Mouse (Mus musculus) right cerebral cortex, postnatal 10 days (tissue): ENCODE results near the gene Irgc1.
"Not testable (repeated sequence)": the region's sequence is repeated elsewhere in the genome, so short reads cannot be mapped to it uniquely, and the experiment has no call there.

Experiments used
- DNase-seq, 2 experiments: peaks; one replicate each; pipeline ENCODE4 v3.0.0; 2021; ENCODE audit warnings: low spot score in 2 of 2

Irgc1 gene

GRCm38 (mm10) chr7:24451855-24452311 is at the start of gene Irgc1:
Gene Irgc1 (minus strand): TSS chr7:24452297.
- no peak for DNase-seq

- no peak for DNase-seq
These were observed 49.4 kb upstream of the Irgc1 start for GRCm38 (mm10) chr7:24501492-24501891.

- DNase-seq: peak in 1 of 2 experiments; percentile 62
These were observed 48.8 kb upstream of the Irgc1 start for GRCm38 (mm10) chr7:24500929-24501328.

GRCm38 (mm10) chr7:24499856-24500577 is 47.9 kb upstream of the Irgc1 start:
- DNase-seq: no peak

DNA sequence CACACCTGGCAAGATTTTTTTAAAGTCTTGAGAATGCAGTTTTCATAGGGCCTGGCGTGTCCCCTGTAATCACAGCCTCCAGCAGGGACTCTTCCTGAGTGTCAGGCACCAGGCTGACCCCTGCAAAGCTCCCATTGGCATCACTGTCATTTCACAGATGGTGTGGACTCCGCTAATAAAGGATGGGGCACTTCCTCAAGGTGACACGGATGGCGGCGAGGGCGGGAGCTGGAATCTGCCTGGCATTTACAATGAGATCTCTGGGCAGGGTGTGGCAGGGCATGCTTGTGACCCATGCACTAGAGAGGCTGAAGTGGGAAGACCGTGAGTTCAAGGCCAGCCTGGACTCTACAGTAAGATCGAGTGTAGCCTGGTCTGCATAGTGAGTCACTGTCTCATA is 36.2 kb upstream of the Irgc1 start:
- DNase-seq: no peak

DNA sequence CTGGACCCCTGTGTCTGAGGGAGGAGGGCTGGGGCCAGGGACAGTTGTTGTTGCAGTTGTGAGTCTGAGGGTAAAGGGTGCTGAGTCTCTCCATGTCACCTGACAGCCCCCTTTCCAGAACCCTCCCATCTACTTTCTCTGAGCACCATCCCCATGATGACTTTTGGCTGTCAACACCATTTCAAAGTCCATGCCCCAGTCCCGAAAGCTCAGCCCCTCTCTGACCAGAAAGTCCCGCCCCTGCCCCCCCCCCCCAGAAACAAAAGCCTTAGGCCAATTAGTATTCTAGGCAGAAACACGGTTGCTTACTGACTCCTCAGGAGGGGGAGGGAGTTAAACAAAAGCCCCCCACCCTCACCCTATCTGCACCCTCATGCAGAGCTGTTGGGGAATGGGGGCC is 35.3 kb upstream of the Irgc1 start:
- no peak for DNase-seq

DNA sequence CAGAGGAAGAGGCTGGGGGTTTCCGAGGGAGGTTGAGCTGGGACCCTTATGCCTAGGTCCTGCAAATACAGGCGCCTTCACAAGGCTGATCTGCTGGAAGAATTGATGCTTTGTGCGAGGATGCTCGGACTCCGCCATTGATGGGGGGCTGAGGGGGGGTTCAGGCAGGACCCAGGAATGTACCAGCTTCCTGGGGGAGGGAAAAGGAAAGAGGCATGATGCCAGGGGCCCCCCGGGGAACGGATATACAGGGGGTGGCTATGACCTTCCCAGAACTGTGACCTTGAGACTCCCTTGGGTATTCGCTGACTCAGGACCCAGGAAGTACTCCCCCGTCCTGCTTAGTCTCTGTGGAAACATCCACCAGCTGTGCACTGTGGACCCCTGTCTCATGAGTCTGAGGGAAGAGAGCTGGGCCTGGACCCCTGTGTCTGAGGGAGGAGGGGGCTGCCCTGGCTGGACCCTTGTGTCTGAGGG is 34.6 kb upstream of the Irgc1 start:
- DNase-seq: peak in 1 of 2 experiments; percentile 62

DNA sequence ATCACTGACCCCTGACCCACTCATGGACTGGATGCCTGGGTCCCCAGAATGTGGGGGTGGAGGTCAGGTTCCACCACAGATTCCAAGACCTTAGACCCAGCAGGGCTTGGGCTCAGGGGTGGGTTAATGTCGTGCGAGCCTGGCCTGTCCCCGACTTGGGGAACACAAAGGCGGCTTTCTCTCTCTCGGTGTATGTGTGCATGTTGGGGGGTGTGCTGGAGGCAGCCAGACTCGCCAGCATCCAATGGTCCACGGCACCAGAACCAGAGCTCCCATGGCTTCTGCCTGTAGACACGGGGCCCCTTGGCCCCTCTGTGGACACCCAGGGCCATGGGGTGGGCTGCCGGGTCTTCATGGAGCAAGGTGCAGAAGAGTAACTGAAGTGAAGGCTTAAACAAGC is 33.4 kb upstream of the Irgc1 start:
- DNase-seq: peak in 1 of 2 experiments; percentile 52

DNA sequence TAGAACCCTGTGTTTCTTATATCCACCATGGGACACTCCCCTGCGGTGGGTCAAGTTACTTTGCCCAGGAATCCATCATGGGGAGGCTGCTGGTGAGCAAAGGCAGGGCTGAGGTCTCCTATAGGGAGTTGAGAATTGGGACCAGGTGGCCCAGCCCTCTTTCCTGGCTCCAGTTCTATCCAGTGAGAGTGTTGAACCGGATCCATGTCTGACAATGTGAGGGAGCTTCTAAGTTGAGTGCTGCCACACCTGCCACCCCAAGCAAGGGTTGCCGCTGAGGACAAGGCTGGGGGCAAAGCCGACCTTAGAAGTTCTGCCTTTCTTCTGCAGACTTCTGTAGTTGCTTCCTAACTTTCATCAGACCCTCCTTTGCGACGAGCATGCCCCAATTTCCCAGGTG is 31.2 kb upstream of the Irgc1 start:
- DNase-seq: not testable (repeated sequence)

GRCm38 (mm10) chr7:24482208-24483020 is 30.3 kb upstream of the Irgc1 start:
- no peak for DNase-seq

- DNase-seq: peak; percentile 93 to 94
These were observed 29.5 kb upstream of the Irgc1 start, which contains the start of gene Cadm4 for GRCm38 (mm10) chr7:24481474-24482207. Gene Cadm4 (plus strand): TSS chr7:24482023.

DNA sequence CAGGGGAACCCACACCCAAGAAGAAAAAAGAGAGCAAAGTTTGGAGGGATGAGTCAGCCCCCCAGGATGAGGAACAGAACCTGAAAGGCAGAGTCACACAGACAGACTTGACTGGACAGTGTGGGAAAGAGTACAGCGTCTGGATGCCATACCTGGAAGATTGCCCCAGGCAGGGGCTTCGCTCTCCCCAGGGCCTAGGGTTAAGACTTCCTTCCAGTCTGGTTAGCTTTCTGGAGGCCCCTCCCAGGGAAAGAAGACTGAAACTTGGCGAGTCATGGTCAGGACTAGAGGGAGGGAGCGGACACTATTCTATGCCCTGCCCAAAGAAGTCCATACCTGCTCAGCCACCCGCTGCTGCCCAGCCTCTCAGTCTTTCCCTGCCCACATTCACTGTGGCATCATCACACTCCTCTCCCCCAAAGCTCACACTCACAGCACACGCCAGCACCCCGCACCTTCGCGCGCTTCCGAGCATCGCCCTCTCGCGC is 28.9 kb upstream of the Irgc1 start:
- DNase-seq: no peak

DNA sequence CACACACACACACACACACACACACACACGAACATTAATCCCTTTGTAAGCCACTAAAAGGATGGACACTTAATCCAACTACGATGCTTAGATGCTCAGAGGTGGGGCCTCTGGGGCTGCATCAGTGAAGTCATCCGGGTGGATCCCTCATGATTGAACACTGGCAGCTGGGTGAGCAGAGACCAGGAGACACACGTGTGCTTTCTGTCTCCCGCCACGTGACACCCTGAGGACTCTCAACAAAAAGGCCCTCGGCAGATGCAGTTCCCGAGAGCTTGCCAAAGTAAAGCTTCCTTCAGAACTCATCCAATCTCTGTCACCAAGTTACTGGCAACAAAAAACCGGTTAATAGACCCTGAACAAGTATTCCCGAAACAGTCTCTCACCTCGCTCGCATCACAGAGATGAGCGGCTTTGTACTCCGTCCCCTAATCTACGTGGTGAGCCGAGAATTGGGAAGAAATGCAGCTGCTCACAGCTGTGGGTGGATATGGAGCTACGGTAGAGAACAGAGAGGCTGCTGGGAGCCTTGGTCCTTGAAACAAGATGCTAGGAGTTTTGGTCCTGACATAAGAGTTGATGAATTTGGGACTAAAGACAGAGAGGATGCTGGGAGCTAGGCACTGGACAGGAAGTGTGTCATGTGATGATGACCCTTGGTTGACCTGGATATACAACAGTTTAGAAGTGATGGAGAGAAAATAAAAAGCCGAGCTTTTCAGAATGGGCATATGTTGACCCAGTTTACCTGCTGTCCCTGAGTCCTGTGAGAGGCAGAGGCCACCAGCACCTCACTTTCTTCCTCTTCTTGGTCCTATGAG is 28.2 kb upstream of the Irgc1 start:
- peak in 1 of 2 experiments; percentile 56 for DNase-seq

- no peak for DNase-seq
These were observed 27.6 kb upstream of the Irgc1 start for GRCm38 (mm10) chr7:24479685-24480084.

GRCm38 (mm10) chr7:24478911-24479310 is 26.8 kb upstream of the Irgc1 start:
- no peak for DNase-seq

DNA sequence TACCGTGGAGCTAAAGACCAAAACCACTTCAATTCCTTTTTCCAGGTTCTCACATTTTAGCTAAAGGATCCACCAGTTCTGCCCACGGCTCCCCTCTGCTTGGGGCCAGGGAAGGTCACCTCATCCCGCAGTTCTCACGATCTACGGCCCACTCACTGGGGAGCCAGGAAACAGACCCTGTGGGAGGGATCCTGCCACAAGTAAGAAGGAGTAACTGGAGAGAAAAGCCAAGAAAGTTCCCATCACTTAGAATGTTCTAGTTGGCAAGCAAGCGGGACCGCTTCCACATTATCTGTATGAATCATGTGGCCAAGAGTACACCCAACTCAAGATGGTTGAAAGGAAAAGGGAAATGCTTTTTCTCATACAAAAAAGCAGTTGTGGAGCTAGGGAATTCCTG is 24.8 kb upstream of the Irgc1 start:
- no peak for DNase-seq

GRCm38 (mm10) chr7:24476338-24476737 is 24.2 kb upstream of the Irgc1 start:
- DNase-seq: no peak

DNA sequence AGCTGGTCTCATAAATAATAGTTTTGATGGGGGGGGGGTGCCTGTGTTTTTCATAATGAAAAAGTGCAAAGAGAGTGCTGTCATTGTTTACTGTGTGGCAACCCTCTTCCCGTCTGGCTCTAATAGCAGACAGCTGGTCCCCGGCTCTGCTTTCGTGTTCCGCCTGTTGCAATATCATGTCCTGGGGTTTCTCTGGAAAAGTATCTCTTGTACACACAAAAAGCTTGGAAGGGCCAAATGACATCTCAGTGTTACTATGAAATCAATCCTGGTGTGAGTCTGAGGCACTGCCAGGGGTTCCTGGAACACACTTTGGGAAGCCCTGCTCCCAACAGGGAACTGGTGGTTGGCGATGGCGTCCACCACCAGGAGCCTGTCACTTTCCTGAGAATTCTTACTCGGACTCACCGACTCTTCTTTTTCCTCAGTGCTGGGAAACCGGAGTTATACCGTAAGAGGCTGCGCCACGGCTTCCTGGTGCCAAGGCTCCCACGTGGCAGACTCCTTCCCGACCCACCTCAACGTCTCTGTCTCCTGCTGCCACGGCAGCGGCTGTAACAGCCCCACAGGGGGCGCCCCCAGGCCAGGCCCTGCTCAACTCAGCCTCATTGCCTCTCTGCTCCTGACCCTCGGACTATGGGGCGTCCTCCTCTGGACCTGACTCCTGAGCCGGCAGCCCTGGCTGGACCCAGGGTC is 22.9 kb upstream of the Irgc1 start:
- DNase-seq: peak in 1 of 2 experiments; percentile 61

GRCm38 (mm10) chr7:24473913-24474529 is 21.9 kb upstream of the Irgc1 start:
- DNase-seq: peak; percentile 76 to 84

- DNase-seq: no peak
These were observed 20.8 kb upstream of the Irgc1 start for GRCm38 (mm10) chr7:24472937-24473336.
